Mouse (Mus musculus) lung, postnatal 4 days (tissue): ENCODE measurements around the gene Pdk1.

Source experiments
- DNase-seq, 2 experiments: peaks; one replicate each; pipeline ENCODE4 v3.0.0; 2021

The Pdk1 gene

GRCm38 (mm10) chr2:71941005-71941720 lies 68.1 kb downstream of the Pdk1 start:
- no peak for DNase-seq

GRCm38 (mm10) chr2:71941721-71942087 lies 68.7 kb downstream of the Pdk1 start:
- no peak for DNase-seq

GRCm38 (mm10) chr2:71951212-71951611 lies 78.2 kb downstream of the Pdk1 start:
- no peak for DNase-seq
